Mouse (Mus musculus) liver, embryonic 14.5 days (tissue): ENCODE measurements around the gene Gmds.

Experiments
- CTCF ChIP-seq: IDR thresholded peaks from 2 replicates; pipeline ENCODE4 v1.5.1; 2016; ENCODE audit warnings: antibody characterized with exemption, low read depth, control low read depth
- EP300 ChIP-seq: IDR thresholded peaks from 2 replicates; pipeline ENCODE4 v1.6.1; 2016; ENCODE audit warnings: antibody characterized with exemption, low read depth

DNA sequence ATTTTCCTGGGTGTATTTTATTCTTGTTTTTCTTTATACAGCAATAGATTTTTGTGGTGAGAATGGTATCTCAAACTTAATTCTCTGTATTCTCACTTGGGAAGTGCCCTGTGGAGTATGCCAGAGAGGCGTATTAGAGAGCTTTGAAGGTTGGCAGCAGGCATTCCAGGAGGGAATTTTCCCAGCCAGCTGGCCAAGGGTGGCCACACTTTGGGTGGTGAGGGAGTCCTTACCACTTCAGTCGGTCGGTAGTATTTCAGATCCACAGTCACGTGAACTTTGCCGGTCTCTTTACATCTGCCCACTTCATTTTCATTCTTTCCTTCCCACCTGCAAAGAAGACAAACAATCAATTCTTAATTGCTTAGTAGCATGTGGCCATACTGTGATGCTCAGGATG, 421.2 kb downstream of the Gmds start:
- TF ChIP-seq CTCF (no peak), EP300 (no peak)
